Mouse (Mus musculus): ENCODE results near the gene Chrd.

GRCm38 (mm10) chr16:20717978-20718670, 14.8 kb upstream of the Chrd start:
- no peak for TF ChIP-seq GATA1 (IDR thresholded peaks at IDR 0.05; ENCODE audit: borderline replicate concordance, low read length)
- TF ChIP-seq CTCF (IDR thresholded peaks at IDR 0.05; ENCODE audit: low read depth, low read length): no peak
- no peak for TF ChIP-seq POLR2AphosphoS5 (IDR thresholded peaks at IDR 0.05; ENCODE audit: insufficient replicate concordance, low read depth, low read length)

Measured in G1E (cell line).